Mouse (Mus musculus): ENCODE measurements around the gene Gprin3. TPM values are rescaled to one million over a fixed set of nuclear protein-coding genes. Genes with fewer than 3 reads are reported as not detected.

Gprin3 gene
- polyA plus RNA-seq (2016; fragmentation: Nextera tagmentation; extraction: Ambion mirVana): 0.04 and 0.07 TPM in 2 replicates

GRCm38 (mm10) chr6:59425824-59426533 lies at the start of gene Gprin3:
Gene Gprin3 (minus strand): TSS chr6:59426294.
- Histone ChIP-seq H3K4me1 (peaks cover 4% of the 10 kb centered on the region; the same call in 1 of the 2 replicates), H3K4me3 (peak within 1 kb of the TSS; percentile 46), H3K27ac (no peak within 1 kb of the TSS), H3K27me3 (replicated peaks) (peaks cover 4% of the 10 kb centered on the region; the same call in 1 of the 2 replicates), H3K9ac (0 out of 2 replicates have a peak within 1 kb of the TSS, but pooled peaks have one; percentile 4), H3K9me3 (replicated peaks) (no peaks in the 10 kb centered on the region), H3K4me2 (peak within 1 kb of the TSS; percentile 63), H3K36me3 (no peaks in the 10 kb centered on the region)
- 9% methylated on average over 34 of the region's 34 CpGs for WGBS (ENCODE audit: insufficient replicate concordance)
- peak; percentile 80 for ATAC-seq

GRCm38 (mm10) chr6:59458861-59459260 lies 32.8 kb upstream of the Gprin3 start:
- Histone ChIP-seq H3K4me2 (no peak overlapping the region), H3K36me3 (no peaks in the 10 kb centered on the region), H3K9me3 (replicated peaks) (no peaks in the 10 kb centered on the region), H3K9ac (no peak overlapping the region), H3K4me1 (no peaks in the 10 kb centered on the region), H3K27ac (no peak overlapping the region), H3K27me3 (replicated peaks) (no peaks in the 10 kb centered on the region), H3K4me3 (no peak overlapping the region)
- ATAC-seq: no peak

- H3K4me3 ChIP-seq: no peak overlapping the region
- H3K27ac ChIP-seq: no peak overlapping the region
- WGBS (ENCODE audit: insufficient replicate concordance): 40% methylated on average over 1 of the region's 1 CpGs
- no peak for ATAC-seq
- no peaks in the 10 kb centered on the region for H3K4me1 ChIP-seq
- H3K4me2 ChIP-seq: no peak overlapping the region
- H3K36me3 ChIP-seq: no peaks in the 10 kb centered on the region
- H3K27me3 ChIP-seq (replicated peaks): no peaks in the 10 kb centered on the region
- H3K9ac ChIP-seq: no peak overlapping the region
- H3K9me3 ChIP-seq (replicated peaks): no peaks in the 10 kb centered on the region
Measured at GRCm38 (mm10) chr6:59456116-59456515, 30.0 kb upstream of the Gprin3 start.

- Histone ChIP-seq H3K36me3 (no peaks in the 10 kb centered on the region), H3K4me2 (no peak overlapping the region), H3K27ac (no peak overlapping the region), H3K9me3 (replicated peaks) (no peaks in the 10 kb centered on the region), H3K9ac (no peak overlapping the region), H3K27me3 (replicated peaks) (no peaks in the 10 kb centered on the region), H3K4me3 (no peak overlapping the region), H3K4me1 (no peaks in the 10 kb centered on the region)
- WGBS (ENCODE audit: insufficient replicate concordance): 48% methylated on average over 3 of the region's 3 CpGs
- ATAC-seq: no peak
Measured at GRCm38 (mm10) chr6:59451348-59451747, 25.3 kb upstream of the Gprin3 start.

GRCm38 (mm10) chr6:59445101-59445503 lies 19.0 kb upstream of the Gprin3 start:
- no peak overlapping the region for H3K4me3 ChIP-seq
- H3K27ac ChIP-seq: no peak overlapping the region
- H3K36me3 ChIP-seq: no peaks in the 10 kb centered on the region
- H3K9ac ChIP-seq: no peak overlapping the region
- H3K27me3 ChIP-seq (replicated peaks): no peaks in the 10 kb centered on the region
- no peak for ATAC-seq
- no peaks in the 10 kb centered on the region for H3K9me3 ChIP-seq (replicated peaks)
- no peaks in the 10 kb centered on the region for H3K4me1 ChIP-seq
- H3K4me2 ChIP-seq: no peak overlapping the region
- 44% methylated on average over 3 of the region's 3 CpGs for WGBS (ENCODE audit: insufficient replicate concordance)

GRCm38 (mm10) chr6:59435906-59436305 lies 9.8 kb upstream of the Gprin3 start:
- 42% methylated on average over 3 of the region's 3 CpGs for WGBS (ENCODE audit: insufficient replicate concordance)
- Histone ChIP-seq H3K36me3 (no peaks in the 10 kb centered on the region), H3K27ac (no peak overlapping the region), H3K4me2 (no peak overlapping the region), H3K9me3 (replicated peaks) (no peaks in the 10 kb centered on the region), H3K4me1 (no peaks in the 10 kb centered on the region), H3K4me3 (no peak overlapping the region), H3K27me3 (replicated peaks) (no peaks in the 10 kb centered on the region), H3K9ac (no peak overlapping the region)
- ATAC-seq: no peak

- Histone ChIP-seq H3K4me1 (no peaks in the 10 kb centered on the region), H3K4me2 (no peak overlapping the region), H3K9me3 (replicated peaks) (no peaks in the 10 kb centered on the region), H3K27ac (no peak overlapping the region), H3K4me3 (no peak overlapping the region), H3K36me3 (no peaks in the 10 kb centered on the region), H3K9ac (no peak overlapping the region), H3K27me3 (replicated peaks) (no peaks in the 10 kb centered on the region)
- 33% methylated on average over 1 of the region's 1 CpGs for WGBS (ENCODE audit: insufficient replicate concordance)
- no peak for ATAC-seq
Measured at GRCm38 (mm10) chr6:59433116-59433515, 7.0 kb upstream of the Gprin3 start.

GRCm38 (mm10) chr6:59426534-59426885 lies 416 bp upstream of the Gprin3 start:
- no peak overlapping the region for H3K27ac ChIP-seq

GRCm38 (mm10) chr6:59424871-59425740 lies 988 bp downstream of the Gprin3 start:
- no peak overlapping the region for H3K4me2 ChIP-seq
- H3K27ac ChIP-seq: no peak overlapping the region
- WGBS (ENCODE audit: insufficient replicate concordance): 62% methylated on average over 10 of the region's 10 CpGs
- no peak for ATAC-seq
- H3K9me3 ChIP-seq (replicated peaks): no peaks in the 10 kb centered on the region
- H3K36me3 ChIP-seq: no peaks in the 10 kb centered on the region
- peaks cover 4% of the 10 kb centered on the region; the same call in 1 of the 2 replicates for H3K27me3 ChIP-seq (replicated peaks)
- H3K4me1 ChIP-seq: peaks cover 4% of the 10 kb centered on the region; the same call in 1 of the 2 replicates
- H3K9ac ChIP-seq: no peak overlapping the region
- H3K4me3 ChIP-seq: no peak overlapping the region

More at GRCm38 (mm10) chr6:59426534-59426885, 416 bp upstream of the Gprin3 start:
- peaks cover 4% of the 10 kb centered on the region; the same call in 1 of the 2 replicates for H3K27me3 ChIP-seq (replicated peaks)
- H3K9me3 ChIP-seq (replicated peaks): no peaks in the 10 kb centered on the region
- peak overlapping the region; percentile 63 for H3K4me2 ChIP-seq
- 0 out of 2 replicates have a peak overlapping the region, but pooled peaks have one; percentile 4 for H3K9ac ChIP-seq
- peak overlapping the region; percentile 46 for H3K4me3 ChIP-seq
- H3K36me3 ChIP-seq: no peaks in the 10 kb centered on the region
- H3K4me1 ChIP-seq: peaks cover 4% of the 10 kb centered on the region; the same call in 1 of the 2 replicates
- 0 out of 2 replicates have a peak, but pooled peaks have one; percentile 30 for ATAC-seq
- 27% methylated on average over 3 of the region's 3 CpGs for WGBS (ENCODE audit: insufficient replicate concordance)

- Histone ChIP-seq H3K4me3 (no peak overlapping the region), H3K27ac (no peak overlapping the region), H3K36me3 (no peaks in the 10 kb centered on the region), H3K27me3 (replicated peaks) (peaks cover 4% of the 10 kb centered on the region; the same call in 1 of the 2 replicates), H3K4me1 (peaks cover 4% of the 10 kb centered on the region; the same call in 1 of the 2 replicates), H3K9me3 (replicated peaks) (no peaks in the 10 kb centered on the region), H3K4me2 (no peak overlapping the region), H3K9ac (no peak overlapping the region)
- no peak for ATAC-seq
- 40% methylated on average over 1 of the region's 1 CpGs for WGBS (ENCODE audit: insufficient replicate concordance)
Measured at GRCm38 (mm10) chr6:59423836-59424235, 2.3 kb downstream of the Gprin3 start.

- no peak overlapping the region for H3K4me3 ChIP-seq
Measured at GRCm38 (mm10) chr6:59419264-59419663, 6.8 kb downstream of the Gprin3 start.

GRCm38 (mm10) chr6:59418659-59419058 lies 7.4 kb downstream of the Gprin3 start:
- WGBS (ENCODE audit: insufficient replicate concordance): 55% methylated on average over 2 of the region's 2 CpGs
- Histone ChIP-seq H3K27me3 (replicated peaks) (no peaks in the 10 kb centered on the region), H3K9ac (no peak overlapping the region), H3K4me1 (no peaks in the 10 kb centered on the region), H3K27ac (no peak overlapping the region), H3K36me3 (no peaks in the 10 kb centered on the region), H3K9me3 (replicated peaks) (no peaks in the 10 kb centered on the region), H3K4me2 (no peak overlapping the region), H3K4me3 (no peak overlapping the region)
- ATAC-seq: no peak

More at GRCm38 (mm10) chr6:59419264-59419663, 6.8 kb downstream of the Gprin3 start:
- Histone ChIP-seq H3K9me3 (replicated peaks) (no peaks in the 10 kb centered on the region), H3K9ac (no peak overlapping the region), H3K36me3 (no peaks in the 10 kb centered on the region), H3K27me3 (replicated peaks) (no peaks in the 10 kb centered on the region), H3K4me2 (no peak overlapping the region), H3K27ac (no peak overlapping the region), H3K4me1 (no peaks in the 10 kb centered on the region)
- 50% methylated on average over 3 of the region's 3 CpGs for WGBS (ENCODE audit: insufficient replicate concordance)
- ATAC-seq: no peak

Measured in liver, embryonic 12.5 days (tissue).